Mouse (Mus musculus) heart, postnatal 4 days (tissue): ENCODE results near the gene Fancd2. TPM values are rescaled to one million over a fixed set of nuclear protein-coding genes. Genes with fewer than 3 reads are reported as not detected.

Source experiments
- DNase-seq: peaks from one replicate; pipeline ENCODE4 v3.0.0; 2021
- total RNA-seq, 2 experiments: library from RNA; stranded (reverse); gene quantifications; 2 replicates each; pipeline ENCODE4 v1.2.3; 2021

The Fancd2 gene
- 10 to 100 TPM in 1 of 2 experiments, 1 to 10 TPM in 1; 7.9 to 10.2 TPM for total RNA-seq

DNA sequence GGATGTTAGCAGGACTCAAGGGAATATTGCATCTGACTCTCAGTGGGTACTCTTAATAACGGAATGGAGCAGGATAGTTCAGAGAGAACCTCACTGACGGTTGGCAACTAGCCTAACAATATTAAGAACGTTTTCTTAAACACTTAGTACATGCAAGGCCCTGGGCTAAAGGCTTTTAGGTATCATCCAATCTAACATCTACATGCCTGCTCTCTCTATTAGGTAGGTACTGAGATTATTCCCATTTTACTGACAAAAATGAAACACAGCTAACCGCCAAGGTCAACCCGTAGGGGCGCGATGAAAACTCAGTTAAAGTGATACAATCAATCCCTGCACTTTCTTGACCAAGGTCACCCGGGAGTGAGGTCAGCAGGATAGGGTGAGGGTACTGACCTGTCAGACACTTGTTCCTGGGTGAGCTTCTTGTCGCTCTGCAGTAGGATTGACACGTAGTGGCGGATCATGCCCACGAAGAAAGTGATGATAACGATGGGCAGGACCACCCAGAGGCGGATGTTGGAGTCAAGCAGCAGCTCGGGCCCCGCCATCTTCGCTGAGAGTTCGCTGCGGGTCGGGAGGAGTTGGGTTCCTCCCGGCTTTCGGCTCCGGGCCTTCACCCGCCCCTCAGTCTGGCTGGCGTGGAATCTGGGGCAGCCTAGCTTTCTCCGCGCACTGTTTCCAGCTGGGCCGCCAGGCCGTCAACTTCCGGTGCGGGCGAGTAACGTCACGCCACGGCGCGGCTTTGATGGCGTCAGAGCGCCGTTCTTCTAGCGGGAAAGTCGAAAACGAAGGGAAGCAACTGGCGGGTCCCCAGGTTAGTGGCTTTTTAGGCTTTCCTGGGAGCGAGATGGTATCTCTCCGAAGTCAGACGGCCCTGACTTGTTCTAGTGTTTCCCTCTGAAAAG, at the start of gene Fancd2, which contains the start of gene Emc3:
Gene Fancd2 (plus strand): TSS at position 751 of the 908 bp plus-strand sequence.
Gene Emc3 (minus strand): TSS at position 721 of the 908 bp plus-strand sequence.
- DNase-seq: peak; percentile 96

DNA sequence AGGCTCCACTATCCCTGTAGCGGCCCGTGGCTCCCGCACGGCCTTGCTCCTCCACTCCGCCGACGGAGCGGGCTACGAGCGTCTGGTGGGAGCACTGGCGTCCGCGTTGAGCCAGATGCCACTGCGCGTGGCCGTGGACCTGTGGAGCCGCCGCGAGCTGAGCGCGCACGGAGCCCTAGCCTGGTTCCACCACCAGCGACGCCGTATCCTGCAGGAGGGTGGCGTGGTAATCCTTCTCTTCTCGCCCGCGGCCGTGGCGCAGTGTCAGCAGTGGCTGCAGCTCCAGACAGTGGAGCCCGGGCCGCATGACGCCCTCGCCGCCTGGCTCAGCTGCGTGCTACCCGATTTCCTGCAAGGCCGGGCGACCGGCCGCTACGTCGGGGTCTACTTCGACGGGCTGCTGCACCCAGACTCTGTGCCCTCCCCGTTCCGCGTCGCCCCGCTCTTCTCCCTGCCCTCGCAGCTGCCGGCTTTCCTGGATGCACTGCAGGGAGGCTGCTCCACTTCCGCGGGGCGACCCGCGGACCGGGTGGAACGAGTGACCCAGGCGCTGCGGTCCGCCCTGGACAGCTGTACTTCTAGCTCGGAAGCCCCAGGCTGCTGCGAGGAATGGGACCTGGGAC, 48.9 kb upstream of the Fancd2 start:
- DNase-seq: peak; percentile 40

DNA sequence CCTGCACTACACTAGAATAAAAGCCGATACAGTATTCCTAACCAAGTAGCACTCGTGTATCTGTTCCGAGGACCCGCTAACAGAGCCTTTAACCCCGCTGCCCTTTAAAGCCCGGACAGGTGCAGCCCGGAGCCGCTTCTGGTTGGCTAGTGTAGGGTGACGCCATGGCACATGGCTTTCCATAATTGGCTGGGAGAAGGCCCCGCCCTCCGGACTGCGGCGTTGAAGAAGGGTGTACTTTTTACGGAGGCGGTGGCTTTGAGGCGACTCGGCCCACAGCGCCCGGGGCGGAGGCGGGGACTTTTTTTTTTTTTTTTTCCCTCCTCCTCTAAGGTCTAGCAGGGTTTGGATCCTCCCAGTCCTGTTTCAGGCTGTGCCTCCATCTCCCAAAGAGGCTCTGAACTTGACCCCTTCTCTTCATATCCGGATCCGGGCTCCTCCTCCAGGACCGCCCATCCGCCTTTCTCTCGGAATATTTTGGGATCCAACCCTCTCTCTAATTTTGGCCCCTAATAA, 48.3 kb upstream of the Fancd2 start, which contains the start of gene Creld1:
Gene Creld1 (plus strand): TSS at position 198 of the 516 bp plus-strand sequence.
- DNase-seq: peak; percentile 93

DNA sequence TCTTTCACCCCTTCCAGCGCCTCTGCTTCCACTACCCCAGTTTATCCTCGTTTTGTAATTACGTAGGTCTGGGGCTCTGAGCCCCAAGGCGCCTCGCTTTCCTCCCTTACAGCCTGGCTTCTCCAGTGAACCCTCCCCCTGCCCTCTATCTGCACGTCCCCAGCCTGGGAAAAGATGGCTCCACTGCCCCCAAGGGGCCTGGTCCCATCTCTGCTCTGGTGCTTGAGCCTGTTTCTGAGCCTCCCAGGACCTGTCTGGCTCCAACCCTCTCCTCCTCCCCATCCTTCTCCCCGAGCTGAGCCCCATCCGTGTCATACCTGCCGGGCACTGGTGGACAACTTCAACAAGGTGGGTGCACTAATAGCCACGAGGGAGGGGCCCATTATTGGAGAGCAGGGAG, 47.8 kb upstream of the Fancd2 start:
- no peak for DNase-seq

DNA sequence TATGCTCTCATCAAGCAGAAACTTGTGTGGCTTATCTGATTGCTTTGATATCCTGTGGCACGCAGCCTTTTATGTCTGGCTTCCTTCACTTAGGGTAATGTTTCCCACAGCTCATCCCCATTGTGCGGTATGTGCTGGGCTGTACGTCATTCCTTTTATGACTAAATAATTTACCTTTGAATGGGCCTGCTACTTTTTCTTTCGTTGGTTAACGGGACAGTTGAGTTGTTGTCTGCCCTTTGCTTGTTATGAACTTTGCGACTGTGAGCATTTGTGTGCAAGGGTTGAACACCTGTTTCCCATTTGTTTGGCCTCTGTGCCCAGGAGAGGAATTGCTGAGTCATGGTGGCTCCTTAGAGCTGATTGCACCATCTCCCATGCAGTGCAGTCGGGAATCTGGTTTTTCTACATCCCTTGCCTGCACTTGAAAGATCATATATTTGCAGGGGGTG, 44.3 kb upstream of the Fancd2 start:
- no peak for DNase-seq

DNA sequence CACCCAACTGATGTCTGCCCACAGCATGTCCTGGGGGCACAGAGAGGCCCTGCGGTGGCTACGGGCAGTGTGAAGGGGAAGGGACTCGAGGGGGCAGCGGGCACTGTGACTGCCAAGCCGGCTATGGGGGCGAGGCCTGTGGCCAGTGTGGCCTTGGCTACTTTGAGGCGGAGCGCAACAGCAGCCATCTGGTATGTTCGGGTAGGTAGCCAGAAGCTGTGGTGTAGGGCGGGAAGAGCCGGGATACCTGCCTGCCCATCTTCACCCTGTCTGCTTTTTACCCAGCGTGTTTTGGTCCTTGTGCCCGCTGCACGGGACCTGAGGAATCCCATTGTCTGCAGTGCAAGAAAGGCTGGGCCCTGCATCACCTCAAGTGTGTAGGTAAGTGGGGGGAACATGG, 42.1 kb upstream of the Fancd2 start:
- DNase-seq: no peak

DNA sequence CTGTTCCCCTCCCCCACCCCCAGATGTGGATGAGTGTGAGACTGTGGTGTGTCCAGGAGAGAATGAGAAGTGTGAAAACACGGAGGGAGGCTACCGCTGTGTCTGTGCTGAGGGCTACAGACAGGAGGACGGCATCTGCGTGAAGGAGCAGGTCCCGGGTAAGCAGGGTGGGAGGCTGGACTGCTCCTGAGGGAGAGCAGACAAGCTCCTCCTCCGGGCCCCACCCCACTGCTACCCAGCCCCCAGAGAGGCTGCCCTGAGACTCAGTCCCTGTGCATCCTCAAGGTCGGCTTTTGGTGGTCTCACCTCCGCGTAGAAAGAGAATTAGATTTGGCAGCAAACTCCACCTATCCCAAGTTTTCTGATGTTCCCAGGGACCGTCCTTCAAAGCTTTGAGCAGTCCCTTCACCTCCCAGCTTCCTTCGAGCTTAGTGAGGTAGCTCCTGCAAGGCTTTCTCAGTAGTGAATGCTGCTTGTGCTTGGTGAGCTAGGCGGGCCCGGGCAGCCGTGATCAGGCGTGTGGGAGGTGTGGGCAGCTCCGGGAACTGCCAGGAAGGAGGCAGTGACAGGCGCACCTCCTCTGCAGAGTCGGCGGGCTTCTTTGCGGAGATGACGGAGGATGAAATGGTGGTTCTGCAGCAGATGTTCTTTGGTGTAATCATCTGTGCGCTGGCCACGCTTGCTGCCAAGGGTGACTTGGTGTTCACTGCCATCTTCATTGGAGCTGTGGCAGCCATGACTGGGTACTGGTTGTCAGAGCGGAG, 39.2 kb upstream of the Fancd2 start:
- DNase-seq: no peak

DNA sequence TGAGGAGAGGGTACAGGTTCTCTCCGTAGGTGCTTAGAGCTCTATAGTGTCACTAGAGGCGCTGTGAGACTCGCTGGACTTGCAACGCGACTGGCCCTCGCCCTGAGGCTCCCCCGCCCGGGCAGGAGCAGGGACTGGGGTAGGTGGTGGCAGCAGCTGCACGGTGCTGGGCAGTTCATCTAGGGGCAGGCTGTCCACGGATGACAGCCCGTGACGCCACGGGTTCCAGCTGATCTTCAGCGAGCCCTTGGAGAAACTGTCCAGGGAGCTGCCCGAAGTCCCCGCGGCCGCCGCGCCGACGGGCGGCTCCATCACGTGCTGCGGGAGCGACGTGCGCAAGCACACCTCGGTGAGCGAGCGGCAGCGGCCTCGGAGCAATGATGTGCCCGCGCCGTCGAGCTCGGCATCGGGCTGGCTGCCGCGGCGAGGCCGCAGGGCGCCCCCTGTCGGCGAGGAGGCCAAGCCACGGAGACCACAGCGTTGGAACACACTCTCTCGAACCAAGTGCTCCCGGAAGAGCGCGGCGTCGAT, 37.2 kb upstream of the Fancd2 start:
- peak; percentile 83 for DNase-seq

DNA sequence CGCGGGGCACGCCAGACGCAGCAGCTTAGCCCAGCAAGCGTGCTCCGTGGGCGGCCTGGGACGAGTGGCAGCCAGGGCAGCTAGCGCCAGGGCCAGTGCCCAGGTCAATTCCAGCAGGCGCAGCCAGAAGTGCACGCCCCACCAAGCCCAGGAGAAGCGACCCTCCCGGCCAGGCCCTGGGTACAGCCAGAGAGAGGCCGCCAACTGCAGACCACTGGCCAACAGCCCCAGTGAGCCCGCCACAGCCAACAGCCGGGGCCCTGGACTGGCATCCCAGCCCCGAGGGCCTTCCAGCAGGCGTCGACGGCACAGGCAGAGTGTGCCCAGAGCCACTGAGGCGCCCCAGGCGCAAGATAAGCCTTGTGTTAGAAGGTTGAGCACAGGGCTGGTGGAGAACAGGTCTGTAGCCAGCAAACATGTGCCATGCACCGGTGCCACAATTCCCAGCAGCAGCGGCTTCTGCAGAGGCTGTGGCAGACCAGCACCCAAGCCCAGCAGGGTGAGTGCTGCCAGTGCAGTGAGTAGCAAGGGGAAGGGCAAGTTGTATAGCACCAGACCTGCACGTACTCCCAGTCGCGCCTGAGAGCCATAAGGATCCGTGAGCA, 36.3 kb upstream of the Fancd2 start:
- DNase-seq: no peak

DNA sequence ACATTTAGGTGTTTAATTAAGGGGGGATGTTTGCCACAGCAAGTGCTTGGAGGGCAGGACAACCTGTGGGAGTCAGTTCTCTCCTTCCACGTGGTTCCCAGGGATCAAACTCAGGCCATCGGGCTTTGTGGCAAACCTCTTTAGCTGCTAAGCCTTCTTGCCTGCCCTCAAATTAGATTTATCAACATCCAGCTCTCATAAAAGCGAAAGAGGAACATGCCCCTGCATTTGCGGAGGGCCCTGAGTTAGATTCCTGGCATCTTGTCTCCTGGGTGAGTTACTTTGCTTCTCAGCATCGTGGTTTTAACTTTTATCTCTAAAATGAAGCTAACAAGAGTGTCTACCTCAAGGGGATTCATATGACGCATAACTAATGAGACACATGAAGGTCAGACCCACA, 32.1 kb upstream of the Fancd2 start:
- DNase-seq: no peak

DNA sequence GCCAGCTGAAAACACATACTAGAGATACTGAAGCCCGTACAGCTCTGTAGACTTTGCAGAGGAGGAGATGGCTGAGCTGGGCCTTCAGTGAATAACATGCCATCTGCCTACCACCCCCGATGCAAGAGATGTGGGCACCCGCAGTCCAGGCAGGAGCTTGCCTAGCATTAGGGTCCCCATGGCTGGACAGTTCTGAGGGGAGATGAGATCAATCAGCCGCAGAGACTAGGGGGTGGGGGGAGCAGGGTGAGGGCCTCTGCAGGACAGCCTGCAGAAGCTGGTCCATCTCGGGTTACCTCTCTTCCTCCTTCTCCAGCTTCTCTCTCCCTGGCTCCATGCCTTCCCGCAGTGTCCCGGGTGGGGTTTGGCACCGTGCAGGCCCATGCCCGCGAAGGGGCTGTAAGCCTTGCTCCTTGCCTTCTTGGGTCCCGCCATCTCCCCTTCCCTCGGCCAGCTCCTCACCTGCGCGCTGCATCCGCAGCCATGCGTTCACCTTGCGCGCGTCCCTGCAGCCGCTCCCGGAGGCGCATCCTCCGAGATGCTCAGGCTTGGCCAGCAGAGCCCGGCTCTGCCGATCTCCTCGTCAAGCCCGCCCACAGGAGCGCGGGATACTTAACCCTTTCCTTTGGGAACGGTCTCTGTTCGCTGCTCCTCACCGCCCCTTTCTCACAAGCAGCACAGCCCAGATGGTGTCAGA, 29.9 kb upstream of the Fancd2 start, which contains the start of gene Prrt3:
Gene Prrt3 (minus strand): TSS at position 544 of the 697 bp plus-strand sequence.
- DNase-seq: no peak

DNA sequence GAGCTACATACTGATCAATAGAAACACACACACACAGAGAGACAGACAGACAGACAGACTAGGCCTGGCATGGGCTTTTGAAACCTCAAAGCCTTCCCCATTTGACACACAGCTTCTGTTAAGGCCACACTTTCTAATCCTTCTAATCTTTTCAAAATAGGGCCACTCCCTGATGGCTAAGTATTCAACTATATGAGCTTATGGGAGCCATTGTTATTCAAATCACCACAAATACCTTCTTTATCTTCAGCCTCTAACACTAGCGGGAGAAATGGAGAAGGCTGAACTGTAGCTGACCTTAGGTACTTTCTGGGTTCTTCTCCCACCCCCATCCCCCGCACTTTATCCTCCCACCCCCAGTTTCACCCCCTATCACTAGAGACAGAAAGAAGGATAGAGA, 28.7 kb upstream of the Fancd2 start:
- DNase-seq: no peak

DNA sequence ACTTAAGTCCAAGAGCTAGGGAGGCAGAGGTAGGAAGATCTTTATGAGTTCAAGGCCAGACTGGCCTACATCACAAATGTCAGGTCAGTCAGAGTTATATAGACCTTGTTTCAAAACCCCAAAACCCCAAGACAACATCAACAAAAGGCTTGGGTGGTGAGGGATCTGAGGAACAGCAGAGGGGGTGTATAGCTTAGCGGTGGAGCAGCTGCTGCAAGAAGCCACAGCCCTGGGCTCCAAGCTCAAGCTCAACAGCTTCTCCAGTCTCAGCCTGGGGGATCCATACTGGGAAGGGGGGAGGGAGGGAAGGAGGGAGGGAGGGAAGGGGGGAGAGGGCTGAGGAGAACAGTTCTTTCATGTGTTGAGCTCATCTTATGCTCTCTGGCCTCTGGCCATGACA, 25.8 kb upstream of the Fancd2 start:
- no peak for DNase-seq

DNA sequence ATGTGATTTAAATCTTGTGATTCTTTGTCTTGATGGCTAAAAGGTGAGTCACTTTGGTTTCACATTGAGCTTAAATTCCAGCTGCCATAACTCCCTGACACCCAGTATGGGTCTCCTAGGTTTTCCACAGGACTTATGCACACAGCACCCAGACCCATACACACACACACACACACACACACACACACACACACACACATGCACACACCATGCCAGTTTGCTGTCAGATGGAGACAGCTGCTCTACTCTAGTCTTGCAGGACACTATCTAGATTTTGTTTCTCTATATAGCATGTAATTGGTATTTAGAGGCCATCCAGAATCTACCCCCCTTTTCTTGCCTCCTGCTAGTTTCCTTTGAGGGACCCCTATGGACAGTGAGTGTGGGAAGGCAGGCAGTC, 24.4 kb upstream of the Fancd2 start:
- DNase-seq: no peak

DNA sequence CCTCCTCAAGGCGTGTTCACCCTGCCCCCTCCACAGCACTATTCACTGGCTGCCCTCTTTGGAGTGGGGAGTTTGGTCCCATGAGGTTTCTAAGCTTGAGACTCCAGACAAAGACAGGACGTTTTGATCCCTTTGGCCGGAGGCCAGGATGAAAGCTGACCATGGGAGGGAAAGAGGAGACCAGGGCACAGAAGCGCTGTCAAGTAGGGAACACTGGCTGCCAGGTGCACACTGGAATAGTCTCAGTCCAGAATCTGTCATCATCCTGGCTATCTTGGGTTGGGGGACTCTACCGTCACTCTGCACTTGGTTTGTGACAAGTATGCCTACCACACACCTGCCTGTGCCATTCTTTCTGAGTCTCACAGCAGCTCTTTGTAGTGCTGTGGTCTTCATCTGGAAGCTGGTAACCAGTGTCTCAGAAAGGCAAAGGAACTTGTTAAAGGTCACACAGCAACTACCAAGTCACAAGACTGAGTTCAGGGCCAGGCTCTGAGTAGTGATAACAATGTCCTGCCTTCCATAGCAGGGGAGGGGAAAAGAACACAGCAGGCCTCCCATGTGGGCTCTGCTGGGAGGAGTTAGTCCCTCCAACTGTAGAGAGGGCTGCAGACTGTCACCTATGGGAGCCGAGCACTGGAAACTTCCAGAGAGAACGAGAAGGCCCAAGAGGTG, 23.1 kb upstream of the Fancd2 start:
- DNase-seq: peak; percentile 20

DNA sequence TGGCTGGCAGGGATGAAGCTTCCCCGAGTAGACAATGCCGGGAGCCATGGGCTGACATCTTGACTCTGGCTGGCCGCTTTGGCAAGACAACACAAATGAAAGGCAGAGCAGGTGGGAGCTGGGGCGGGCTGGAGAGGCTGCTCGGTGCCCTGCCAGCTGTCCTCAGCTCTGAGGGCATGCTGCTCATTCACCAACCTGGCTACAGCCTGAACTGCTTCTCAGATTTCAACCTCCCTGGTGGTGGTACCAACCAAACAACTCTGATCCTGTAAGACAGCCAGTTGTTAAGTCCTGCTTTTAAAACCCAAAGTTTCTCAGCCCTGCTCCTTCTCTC, 22.6 kb upstream of the Fancd2 start:
- DNase-seq: no peak

DNA sequence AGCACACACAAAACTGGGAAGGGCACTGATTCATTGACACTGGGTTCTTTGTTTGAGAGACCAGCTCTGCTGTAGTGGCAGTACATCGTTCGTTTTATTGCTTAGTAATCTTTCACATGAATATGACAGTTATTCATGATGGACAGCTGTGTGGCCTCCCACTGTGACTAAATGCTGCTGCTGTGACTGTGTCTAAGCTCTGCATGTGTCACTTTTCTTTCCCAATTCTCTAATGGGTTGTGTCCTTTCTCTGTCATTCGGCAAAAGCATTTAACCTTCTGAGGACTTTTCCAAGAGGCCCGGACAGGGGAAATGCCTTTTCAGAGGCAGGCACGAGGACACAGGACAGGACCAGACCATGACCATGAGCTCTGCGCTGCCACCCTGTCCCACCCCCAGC, 17.5 kb upstream of the Fancd2 start:
- DNase-seq: no peak

DNA sequence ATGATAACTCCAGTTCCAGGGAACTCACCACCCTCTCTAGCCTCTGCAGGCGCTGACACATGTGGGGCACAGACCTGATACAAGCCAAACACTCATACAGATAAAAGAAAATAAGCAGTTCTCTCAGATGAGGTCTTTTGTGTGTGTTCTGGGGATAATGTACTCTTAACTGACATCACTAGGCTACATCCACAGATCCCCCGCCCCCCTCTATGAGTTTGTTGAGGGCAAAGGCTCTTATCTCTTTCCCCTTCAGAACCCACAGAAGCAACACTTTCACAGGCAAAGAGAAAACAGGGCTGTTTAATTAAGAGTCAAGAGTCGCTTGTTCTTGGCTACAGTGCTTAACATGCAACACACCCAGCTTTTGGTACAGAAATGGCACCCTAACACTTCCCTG, 16.9 kb upstream of the Fancd2 start:
- no peak for DNase-seq

DNA sequence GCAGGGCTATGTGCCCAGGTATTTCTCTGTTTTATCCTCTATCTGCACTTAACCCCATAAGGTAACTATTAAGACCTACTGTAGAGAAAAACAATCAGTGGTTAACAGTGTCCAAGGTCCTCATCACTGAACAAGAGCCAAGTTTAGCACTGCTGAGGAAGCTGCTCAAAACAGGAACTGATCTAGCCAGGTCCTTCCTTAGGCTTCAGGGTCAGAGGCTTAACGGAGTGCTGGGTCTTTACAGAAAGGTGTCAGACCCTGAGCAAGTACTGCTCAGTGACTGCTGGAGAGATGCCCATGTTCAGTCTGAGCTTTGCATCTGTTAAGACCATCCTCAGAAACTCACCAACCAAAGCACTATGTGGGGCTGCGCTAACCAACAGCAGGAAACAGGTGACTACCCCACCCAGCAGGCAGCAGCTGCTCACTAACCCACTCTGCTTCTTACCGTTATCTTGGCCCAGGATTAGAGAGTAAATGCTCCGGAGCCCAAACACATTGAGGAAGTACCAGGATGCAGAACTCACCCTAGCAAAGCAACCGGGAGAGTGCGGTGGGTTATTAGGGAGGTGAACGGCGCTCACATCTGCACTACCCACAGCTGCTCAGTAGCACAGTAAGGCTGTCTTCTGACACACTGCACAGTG, 13.9 kb upstream of the Fancd2 start:
- no peak for DNase-seq

DNA sequence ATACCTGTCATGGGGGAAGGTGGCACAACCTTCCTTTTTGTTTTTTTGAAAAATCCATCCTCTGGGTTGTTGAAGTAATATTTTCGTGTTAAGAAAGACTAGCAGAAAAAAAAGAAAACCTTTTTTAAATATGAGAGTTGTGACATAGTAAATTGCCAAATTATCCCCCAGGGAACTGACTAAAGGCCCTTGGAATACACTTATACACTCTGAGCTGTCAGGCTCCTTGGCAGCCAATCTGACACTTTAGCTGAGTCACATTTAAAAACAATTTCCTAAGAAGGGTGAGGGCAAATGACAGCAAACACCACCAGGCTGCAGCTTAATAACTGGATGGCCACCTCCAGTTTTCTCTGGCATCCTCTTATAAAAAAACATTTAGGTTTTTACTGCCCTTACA, 9.2 kb upstream of the Fancd2 start:
- no peak for DNase-seq
